Mouse (Mus musculus): ENCODE data around the gene Tmem158. TPM values are rescaled to one million over a fixed set of nuclear protein-coding genes. Genes with fewer than 3 reads are reported as not detected.

Gene Tmem158
- 7.4 and 8.0 TPM in 2 replicates for polyA plus RNA-seq (2015; fragmentation: Nextera tagmentation; extraction: Ambion mirVana)

- H3K4me3 ChIP-seq (ENCODE audit: low read length): peak within 1 kb of the TSS; percentile 72
- under 1% methylated on average over 36 of the region's 40 CpGs for WGBS
- H3K36me3 ChIP-seq (ENCODE audit: control insufficient read depth, insufficient read depth, low read length): no peaks in the 10 kb centered on the region
- ATAC-seq (ENCODE audit: low read depth): peak; percentile 95
- peak within 1 kb of the TSS; percentile 73 for H3K9ac ChIP-seq (ENCODE audit: low read length)
- H3K9me3 ChIP-seq (ENCODE audit: control insufficient read depth, low read length): no peaks in the 10 kb centered on the region
- peak within 1 kb of the TSS; percentile 95 for H3K4me2 ChIP-seq (ENCODE audit: low read depth, low read length)
- H3K27ac ChIP-seq (ENCODE audit: low read length): peak within 1 kb of the TSS; percentile 12; the same call in 1 of the 2 replicates
- H3K4me1 ChIP-seq (replicated peaks; ENCODE audit: control insufficient read depth, insufficient read depth, low read length): peaks cover 4% of the 10 kb centered on the region; the same call in 1 of the 2 replicates
- H3K27me3 ChIP-seq (ENCODE audit: control insufficient read depth, insufficient read depth, low read depth, low read length): peaks cover 3% of the 10 kb centered on the region; the same call in 1 of the 2 replicates
Observed at GRCm38 (mm10) chr9:123260611-123261021, at the start of gene Tmem158. TSS of gene Tmem158 (minus strand) at chr9:123260764.

DNA sequence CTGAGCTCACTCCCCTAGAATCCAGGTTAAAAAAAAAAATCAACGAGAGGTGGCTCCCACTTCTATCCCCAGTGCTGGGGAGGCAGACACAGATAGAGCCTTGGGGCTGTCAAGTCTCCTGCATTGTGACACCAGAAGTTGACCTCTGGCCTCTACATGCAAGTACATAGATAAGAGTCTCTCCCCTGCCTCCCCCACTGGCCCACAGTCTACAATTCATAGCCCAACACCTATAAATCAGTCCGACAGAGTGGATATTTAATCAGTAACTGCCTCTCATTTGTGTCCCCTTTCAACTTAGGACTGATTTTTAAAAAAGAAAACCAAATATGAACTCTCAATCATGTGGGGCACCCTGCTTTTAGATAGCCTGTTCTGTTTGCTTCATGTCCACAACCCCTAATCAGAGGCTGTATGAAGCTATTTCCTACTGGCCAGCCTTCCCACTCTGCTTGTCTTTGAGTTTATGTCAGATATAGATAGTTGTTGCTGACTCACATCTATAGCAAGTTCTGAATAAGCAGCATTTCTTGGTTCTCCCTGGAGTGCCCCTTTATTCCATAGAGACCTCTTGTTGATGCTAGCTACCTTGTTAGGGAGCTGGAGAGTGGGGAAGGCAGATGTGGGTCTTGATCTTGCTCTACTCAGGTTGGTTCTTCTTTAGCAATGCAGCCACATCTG is 49.3 kb upstream of the Tmem158 start:
- 19% methylated on average over 2 of the region's 2 CpGs for WGBS
- Histone ChIP-seq H3K4me1 (replicated peaks; ENCODE audit: control insufficient read depth, insufficient read depth, low read length) (0 out of 2 replicates have a peak, but pooled peaks cover 2% of the 10 kb centered on the region), H3K9ac (ENCODE audit: low read length) (no peak overlapping the region), H3K9me3 (ENCODE audit: control insufficient read depth, low read length) (no peaks in the 10 kb centered on the region), H3K4me3 (ENCODE audit: low read length) (no peak overlapping the region), H3K27ac (ENCODE audit: low read length) (no peak overlapping the region), H3K4me2 (ENCODE audit: low read depth, low read length) (no peak overlapping the region), H3K27me3 (ENCODE audit: control insufficient read depth, insufficient read depth, low read depth, low read length) (no peaks in the 10 kb centered on the region), H3K36me3 (ENCODE audit: control insufficient read depth, insufficient read depth, low read length) (no peaks in the 10 kb centered on the region)
- no peak for ATAC-seq (ENCODE audit: low read depth)

DNA sequence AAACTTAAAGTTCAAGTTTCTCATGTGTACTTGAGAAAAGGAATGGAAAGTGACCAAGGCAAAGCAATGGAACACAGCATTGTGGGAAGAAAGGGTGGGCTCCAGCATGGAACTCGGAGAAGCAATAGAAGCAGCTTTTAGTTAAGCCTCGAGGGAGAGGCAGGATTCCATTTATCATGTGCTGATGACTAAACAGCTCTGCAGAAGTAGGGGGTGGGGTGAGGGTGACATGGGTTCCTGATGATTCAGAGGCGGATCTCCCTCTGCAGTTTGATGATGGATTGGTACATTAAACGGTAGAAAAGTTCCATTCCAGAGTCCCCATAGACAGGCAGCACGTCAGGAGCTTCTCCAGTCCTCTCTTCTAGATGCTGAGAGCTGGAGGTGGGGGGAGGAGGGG is 48.5 kb upstream of the Tmem158 start:
- H3K4me1 ChIP-seq (replicated peaks; ENCODE audit: control insufficient read depth, insufficient read depth, low read length): 0 out of 2 replicates have a peak, but pooled peaks cover 3% of the 10 kb centered on the region
- no peak for ATAC-seq (ENCODE audit: low read depth)
- no peak overlapping the region for H3K9ac ChIP-seq (ENCODE audit: low read length)
- H3K9me3 ChIP-seq (ENCODE audit: control insufficient read depth, low read length): no peaks in the 10 kb centered on the region
- WGBS: 25% methylated on average over 5 of the region's 5 CpGs
- H3K4me2 ChIP-seq (ENCODE audit: low read depth, low read length): no peak overlapping the region
- no peak overlapping the region for H3K27ac ChIP-seq (ENCODE audit: low read length)
- no peaks in the 10 kb centered on the region for H3K36me3 ChIP-seq (ENCODE audit: control insufficient read depth, insufficient read depth, low read length)
- no peaks in the 10 kb centered on the region for H3K27me3 ChIP-seq (ENCODE audit: control insufficient read depth, insufficient read depth, low read depth, low read length)
- H3K4me3 ChIP-seq (ENCODE audit: low read length): no peak overlapping the region

DNA sequence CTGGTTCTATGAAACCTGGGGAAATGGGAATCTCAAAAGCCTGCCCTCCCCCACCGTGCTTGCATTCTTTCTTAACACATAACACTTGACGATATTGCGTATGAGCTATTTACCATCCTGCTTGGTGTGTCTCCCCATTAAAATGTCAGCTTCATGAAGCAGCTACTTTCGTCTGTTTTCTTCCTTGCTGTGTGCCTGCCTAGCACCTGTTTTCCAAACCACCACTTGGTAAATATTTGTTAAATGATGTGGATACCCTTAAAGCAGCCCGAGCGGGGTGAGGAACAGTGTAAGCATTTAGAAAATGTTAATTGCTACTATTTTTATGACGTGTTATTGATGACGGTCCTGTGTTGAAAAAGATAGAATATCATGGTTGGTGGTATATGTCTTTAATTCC is 44.4 kb upstream of the Tmem158 start:
- no peak overlapping the region for H3K27ac ChIP-seq (ENCODE audit: low read length)
- no peaks in the 10 kb centered on the region for H3K27me3 ChIP-seq (ENCODE audit: control insufficient read depth, insufficient read depth, low read depth, low read length)
- H3K4me3 ChIP-seq (ENCODE audit: low read length): no peak overlapping the region
- ATAC-seq (ENCODE audit: low read depth): no peak
- no peak overlapping the region for H3K9ac ChIP-seq (ENCODE audit: low read length)
- 37% methylated on average over 8 of the region's 8 CpGs for WGBS
- no peaks in the 10 kb centered on the region for H3K9me3 ChIP-seq (ENCODE audit: control insufficient read depth, low read length)
- no peaks in the 10 kb centered on the region for H3K36me3 ChIP-seq (ENCODE audit: control insufficient read depth, insufficient read depth, low read length)
- H3K4me1 ChIP-seq (replicated peaks; ENCODE audit: control insufficient read depth, insufficient read depth, low read length): 0 out of 2 replicates have a peak, but pooled peaks cover 6% of the 10 kb centered on the region
- H3K4me2 ChIP-seq (ENCODE audit: low read depth, low read length): no peak overlapping the region

GRCm38 (mm10) chr9:123303952-123304351 is 43.4 kb upstream of the Tmem158 start:
- ATAC-seq (ENCODE audit: low read depth): peak; percentile 72
- H3K36me3 ChIP-seq (ENCODE audit: control insufficient read depth, insufficient read depth, low read length): no peaks in the 10 kb centered on the region
- H3K4me2 ChIP-seq (ENCODE audit: low read depth, low read length): no peak overlapping the region
- H3K9me3 ChIP-seq (ENCODE audit: control insufficient read depth, low read length): no peaks in the 10 kb centered on the region
- H3K27ac ChIP-seq (ENCODE audit: low read length): no peak overlapping the region
- WGBS: 68% methylated on average over 7 of the region's 7 CpGs
- no peak overlapping the region for H3K4me3 ChIP-seq (ENCODE audit: low read length)
- H3K9ac ChIP-seq (ENCODE audit: low read length): no peak overlapping the region
- 0 out of 2 replicates have a peak, but pooled peaks cover 6% of the 10 kb centered on the region for H3K4me1 ChIP-seq (replicated peaks; ENCODE audit: control insufficient read depth, insufficient read depth, low read length)
- H3K27me3 ChIP-seq (ENCODE audit: control insufficient read depth, insufficient read depth, low read depth, low read length): no peaks in the 10 kb centered on the region

- H3K27me3 ChIP-seq (ENCODE audit: control insufficient read depth, insufficient read depth, low read depth, low read length): no peaks in the 10 kb centered on the region
- H3K9ac ChIP-seq (ENCODE audit: low read length): no peak overlapping the region
- no peak overlapping the region for H3K4me2 ChIP-seq (ENCODE audit: low read depth, low read length)
- no peak for ATAC-seq (ENCODE audit: low read depth)
- H3K4me1 ChIP-seq (replicated peaks; ENCODE audit: control insufficient read depth, insufficient read depth, low read length): 0 out of 2 replicates have a peak, but pooled peaks cover 6% of the 10 kb centered on the region
- H3K4me3 ChIP-seq (ENCODE audit: low read length): no peak overlapping the region
- no peaks in the 10 kb centered on the region for H3K36me3 ChIP-seq (ENCODE audit: control insufficient read depth, insufficient read depth, low read length)
- H3K9me3 ChIP-seq (ENCODE audit: control insufficient read depth, low read length): no peaks in the 10 kb centered on the region
- WGBS: 84% methylated on average over 2 of the region's 2 CpGs
- H3K27ac ChIP-seq (ENCODE audit: low read length): no peak overlapping the region
Observed at GRCm38 (mm10) chr9:123302759-123303313, 42.3 kb upstream of the Tmem158 start.

DNA sequence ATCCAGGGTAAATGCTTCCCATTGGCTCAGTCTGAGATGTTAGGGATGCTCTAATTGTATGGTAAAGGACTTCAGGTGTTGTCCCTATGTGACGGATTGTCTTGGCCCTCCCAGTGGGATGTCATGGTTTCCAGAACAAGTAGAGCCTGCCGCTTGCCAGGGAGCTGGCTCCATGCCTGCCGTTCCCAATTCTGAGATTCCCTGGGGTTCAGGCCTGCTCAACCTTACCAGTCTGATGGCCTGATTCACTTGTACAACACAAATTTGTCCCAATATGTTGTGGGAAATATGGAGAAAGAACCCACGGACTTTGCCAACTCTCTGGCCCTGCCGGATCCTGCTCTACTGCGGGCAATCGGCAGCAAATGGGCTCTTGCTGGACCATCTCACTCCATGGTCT is 37.3 kb upstream of the Tmem158 start:
- WGBS: 91% methylated on average over 7 of the region's 7 CpGs
- H3K4me1 ChIP-seq (replicated peaks; ENCODE audit: control insufficient read depth, insufficient read depth, low read length): no peaks in the 10 kb centered on the region

DNA sequence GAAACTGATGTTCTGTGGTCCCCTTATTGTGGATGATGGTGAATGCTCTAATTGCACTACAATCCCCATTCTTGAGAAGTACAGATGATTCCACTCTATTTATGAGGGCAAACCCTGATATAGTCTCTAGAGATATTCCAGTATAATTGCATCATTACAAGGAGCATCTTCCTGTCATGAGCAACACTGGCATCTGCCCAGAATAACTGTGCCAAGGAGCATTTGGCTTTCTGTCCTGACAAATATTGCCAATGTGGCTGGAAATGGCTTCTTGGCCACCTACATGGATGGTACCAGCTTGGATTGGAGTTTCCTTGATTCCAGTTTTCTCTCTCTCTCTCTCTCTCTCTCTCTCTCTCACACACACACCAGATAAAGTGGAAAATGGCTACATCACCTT is 35.7 kb upstream of the Tmem158 start:
- H3K27me3 ChIP-seq (ENCODE audit: control insufficient read depth, insufficient read depth, low read depth, low read length): no peaks in the 10 kb centered on the region
- ATAC-seq (ENCODE audit: low read depth): no peak

More for the DNA sequence above, 37.3 kb upstream of the Tmem158 start:
- Histone ChIP-seq H3K4me3 (ENCODE audit: low read length) (no peak overlapping the region), H3K27ac (ENCODE audit: low read length) (no peak overlapping the region), H3K36me3 (ENCODE audit: control insufficient read depth, insufficient read depth, low read length) (no peaks in the 10 kb centered on the region), H3K27me3 (ENCODE audit: control insufficient read depth, insufficient read depth, low read depth, low read length) (no peaks in the 10 kb centered on the region), H3K9ac (ENCODE audit: low read length) (no peak overlapping the region), H3K9me3 (ENCODE audit: control insufficient read depth, low read length) (no peaks in the 10 kb centered on the region), H3K4me2 (ENCODE audit: low read depth, low read length) (no peak overlapping the region)
- ATAC-seq (ENCODE audit: low read depth): no peak

DNA sequence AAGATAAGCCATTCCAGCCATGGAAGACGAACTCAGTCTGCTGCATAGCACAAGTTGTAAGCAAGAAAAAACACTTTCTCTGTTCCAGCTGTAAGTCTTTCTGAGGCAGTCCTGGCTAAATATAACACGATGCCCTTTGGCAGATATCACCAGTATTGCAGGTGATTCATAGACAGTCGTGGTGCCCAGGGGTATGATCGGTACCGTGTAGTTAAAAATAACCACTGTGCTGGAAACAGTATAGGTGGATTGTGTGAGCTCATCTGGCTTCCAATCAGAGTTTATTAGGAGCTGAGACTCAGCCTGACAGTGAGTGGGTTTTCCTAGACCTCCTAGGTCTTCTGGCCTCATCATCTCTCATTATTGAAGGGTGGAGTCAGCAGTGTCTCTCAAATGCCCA is 34.0 kb upstream of the Tmem158 start:
- H3K27ac ChIP-seq (ENCODE audit: low read length): no peak overlapping the region
- H3K4me2 ChIP-seq (ENCODE audit: low read depth, low read length): no peak overlapping the region
- no peak overlapping the region for H3K4me3 ChIP-seq (ENCODE audit: low read length)
- 67% methylated on average over 5 of the region's 5 CpGs for WGBS
- no peaks in the 10 kb centered on the region for H3K9me3 ChIP-seq (ENCODE audit: control insufficient read depth, low read length)
- H3K27me3 ChIP-seq (ENCODE audit: control insufficient read depth, insufficient read depth, low read depth, low read length): no peaks in the 10 kb centered on the region
- ATAC-seq (ENCODE audit: low read depth): no peak
- no peaks in the 10 kb centered on the region for H3K4me1 ChIP-seq (replicated peaks; ENCODE audit: control insufficient read depth, insufficient read depth, low read length)
- no peaks in the 10 kb centered on the region for H3K36me3 ChIP-seq (ENCODE audit: control insufficient read depth, insufficient read depth, low read length)
- H3K9ac ChIP-seq (ENCODE audit: low read length): no peak overlapping the region

More for the DNA sequence above, 35.7 kb upstream of the Tmem158 start:
- H3K9ac ChIP-seq (ENCODE audit: low read length): no peak overlapping the region
- no peaks in the 10 kb centered on the region for H3K4me1 ChIP-seq (replicated peaks; ENCODE audit: control insufficient read depth, insufficient read depth, low read length)
- no peaks in the 10 kb centered on the region for H3K9me3 ChIP-seq (ENCODE audit: control insufficient read depth, low read length)
- H3K4me3 ChIP-seq (ENCODE audit: low read length): no peak overlapping the region
- H3K36me3 ChIP-seq (ENCODE audit: control insufficient read depth, insufficient read depth, low read length): no peaks in the 10 kb centered on the region
- no peak overlapping the region for H3K27ac ChIP-seq (ENCODE audit: low read length)
- H3K4me2 ChIP-seq (ENCODE audit: low read depth, low read length): no peak overlapping the region

Measured in lung, embryonic 16.5 days (tissue).